Mouse (Mus musculus) c-Kit-positive CD71-positive TER-119-positive erythroid progenitor cells, embryonic 14.5 days (primary cell): ENCODE measurements around the gene Hormad2.

Source experiments
- DNase-seq: peaks from one replicate; pipeline ENCODE4 v3.0.0-alpha.2; 2013; ENCODE audit warnings: low spot score

Hormad2 gene

DNA sequence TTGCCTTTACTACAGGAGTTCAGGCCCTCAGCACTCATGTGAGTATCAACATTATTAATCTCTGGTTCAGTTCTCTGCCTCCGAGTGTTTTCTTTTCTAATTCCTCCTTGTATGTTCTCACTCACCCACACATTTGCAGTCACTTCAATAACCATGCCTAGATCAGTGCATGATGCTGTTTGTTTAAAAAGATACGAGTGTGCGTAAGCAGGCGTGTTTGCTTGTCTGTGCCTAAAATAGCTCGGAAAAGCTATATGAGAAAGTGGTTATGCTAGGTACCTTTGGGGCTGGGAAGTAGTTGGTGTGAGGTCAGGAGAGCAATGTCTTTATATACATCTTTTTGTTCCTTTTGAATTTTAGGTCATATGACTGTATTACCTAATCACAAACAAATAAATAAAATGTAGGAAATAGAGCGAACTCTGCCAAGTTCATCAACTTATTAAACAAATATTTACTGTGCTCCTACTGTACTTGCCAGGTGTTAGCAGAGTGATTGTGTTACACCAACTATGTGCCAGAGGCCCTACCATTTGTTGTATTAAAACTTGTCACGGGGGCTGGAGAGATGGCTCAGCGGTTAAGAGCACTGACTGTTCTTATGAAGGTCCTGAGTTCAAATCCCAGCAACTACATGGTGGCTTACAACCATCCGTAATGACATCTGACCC is 100.7 kb downstream of the Hormad2 start:
- no peak for DNase-seq

DNA sequence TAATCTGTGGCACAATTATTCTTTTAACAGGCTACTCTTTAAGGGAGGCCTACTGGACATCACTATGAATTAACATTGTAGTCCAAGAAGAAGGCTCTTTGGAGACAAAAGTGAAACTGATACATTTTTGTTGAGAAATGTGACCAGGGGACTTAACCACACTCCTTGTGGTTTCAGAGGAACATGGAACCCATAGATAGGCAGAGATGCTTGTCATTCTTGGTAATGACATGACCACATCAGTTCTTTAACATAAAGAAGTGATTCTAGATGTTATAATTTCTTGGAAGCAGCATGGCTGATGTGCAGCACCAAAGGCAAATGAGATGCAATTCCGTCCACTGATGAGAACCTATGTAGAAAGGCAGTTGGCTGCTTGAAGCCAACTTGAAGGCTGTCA is 101.6 kb downstream of the Hormad2 start:
- no peak for DNase-seq

DNA sequence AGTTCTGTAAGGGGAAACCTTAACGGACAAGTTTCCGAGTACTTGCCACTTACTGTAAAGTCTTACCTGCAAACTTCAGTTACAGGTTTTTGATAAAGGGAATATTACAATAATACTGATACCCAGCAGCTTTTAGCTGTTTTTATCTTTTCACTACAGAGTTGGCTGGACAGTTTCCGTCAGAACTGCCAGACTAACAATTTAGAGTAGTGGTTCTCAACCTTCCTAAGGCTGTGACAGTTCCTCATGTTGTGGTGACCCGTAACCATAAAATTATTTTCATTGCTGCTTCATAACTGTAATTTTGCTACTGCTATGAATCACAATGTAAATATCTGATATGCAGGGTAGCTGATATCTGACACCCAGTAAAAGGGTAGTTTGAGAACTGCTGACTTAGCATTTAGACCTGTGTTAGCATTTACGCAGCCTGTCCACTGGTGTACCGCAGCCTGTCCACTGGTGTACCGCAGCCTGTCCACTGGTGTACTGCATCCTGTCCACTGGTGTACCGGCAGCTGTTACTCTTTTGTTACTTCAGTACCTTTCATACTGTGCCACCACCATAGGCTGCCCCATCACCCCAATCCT is 104.1 kb downstream of the Hormad2 start:
- no peak for DNase-seq

DNA sequence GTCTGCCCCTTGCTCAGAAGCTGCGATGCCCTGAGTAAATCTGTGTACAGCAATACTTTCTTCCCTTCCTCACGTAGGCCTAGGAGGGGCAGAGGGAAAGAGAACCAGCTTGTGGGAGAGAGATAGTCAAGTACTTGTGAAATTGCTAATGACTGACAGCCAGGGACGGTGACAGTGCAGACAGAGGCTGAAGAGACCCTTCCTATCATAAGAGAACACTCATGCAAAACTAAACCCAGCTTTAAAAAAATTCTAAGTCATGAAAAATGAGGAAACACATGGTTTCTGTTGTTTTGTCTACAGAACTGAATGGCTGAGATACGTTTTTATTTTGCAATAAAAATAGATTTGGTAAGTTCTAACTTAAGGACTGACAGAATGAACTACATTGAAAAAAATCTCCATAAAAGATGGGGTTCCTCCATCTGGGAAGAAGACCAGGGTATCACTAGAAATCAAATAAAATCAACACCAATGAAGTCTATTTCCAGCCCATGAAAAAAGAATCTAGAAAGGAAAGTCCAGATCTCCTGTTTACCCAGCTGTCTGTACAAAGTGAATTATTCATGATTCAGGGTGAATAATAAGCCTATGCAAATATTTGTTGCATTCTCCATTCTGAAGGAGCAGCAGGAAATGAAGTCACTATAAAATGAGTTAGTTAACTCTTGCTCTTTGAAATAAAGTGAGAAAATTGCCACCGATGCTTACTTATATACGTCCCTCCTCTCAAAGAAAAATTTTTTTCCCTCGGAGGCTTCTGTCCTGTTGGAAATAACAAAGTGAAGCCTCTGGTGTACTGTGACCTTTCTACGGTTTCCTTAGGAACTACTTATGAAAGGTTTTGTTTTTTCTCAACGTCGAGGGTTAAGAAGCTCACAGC is 104.9 kb downstream of the Hormad2 start:
- no peak for DNase-seq

DNA sequence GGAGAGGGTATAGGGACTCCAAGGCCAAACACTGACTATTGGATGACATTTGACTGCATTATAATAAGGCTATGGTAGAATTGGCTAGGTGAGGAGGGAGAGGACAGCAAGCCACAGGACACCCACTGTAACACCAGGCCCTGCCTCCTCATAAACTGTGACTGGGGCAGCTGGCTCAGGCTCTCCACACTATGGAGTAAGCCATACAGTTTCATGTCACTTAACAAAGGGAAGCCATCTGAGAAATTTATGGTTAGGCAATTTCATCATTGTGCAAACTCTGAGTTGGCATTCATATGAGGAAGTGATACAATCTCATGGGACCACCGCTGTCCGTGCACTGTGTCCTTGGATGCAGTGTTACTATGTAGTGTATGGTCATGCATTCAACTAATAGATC is 107.9 kb downstream of the Hormad2 start:
- no peak for DNase-seq

DNA sequence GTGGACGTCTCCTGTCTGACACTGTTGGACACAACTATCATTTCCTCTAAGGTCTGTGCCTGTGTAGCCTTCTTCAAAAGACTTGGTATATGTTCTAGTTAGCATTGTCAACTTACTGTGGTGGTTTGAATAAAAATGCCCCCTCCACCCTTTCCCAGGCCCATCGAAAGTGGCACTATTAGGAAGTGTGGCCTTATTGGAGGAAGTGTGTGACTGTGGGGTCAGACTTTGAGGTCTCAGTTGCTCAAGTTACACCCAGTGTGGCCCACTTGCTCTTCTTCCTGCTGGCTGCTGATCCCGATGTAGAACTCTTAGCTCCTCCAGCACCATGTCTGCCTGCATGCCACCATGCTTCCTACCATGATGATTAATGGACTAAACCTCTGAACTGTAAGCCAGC is 112.7 kb downstream of the Hormad2 start:
- DNase-seq = no peak

DNA sequence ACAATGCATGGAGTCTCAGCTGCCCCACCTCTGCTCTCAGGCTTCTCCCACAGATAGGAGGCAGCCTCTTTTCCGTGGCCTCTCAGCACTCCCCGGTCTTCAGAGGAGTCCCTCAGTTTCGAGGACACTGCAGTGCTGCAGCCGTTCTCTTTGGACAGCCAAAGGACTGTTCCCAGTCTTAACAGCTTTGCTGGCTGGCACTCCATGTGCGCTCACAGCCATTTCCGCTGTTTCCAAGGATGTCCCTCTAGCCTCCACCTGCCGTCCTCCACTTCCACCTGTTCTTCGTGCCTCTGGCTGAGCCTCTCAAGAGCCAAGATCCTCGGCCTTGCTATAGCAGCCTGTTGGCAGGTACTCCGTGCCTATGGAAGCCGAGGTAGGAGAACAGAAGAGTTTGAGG is 117.4 kb downstream of the Hormad2 start:
- no peak for DNase-seq

DNA sequence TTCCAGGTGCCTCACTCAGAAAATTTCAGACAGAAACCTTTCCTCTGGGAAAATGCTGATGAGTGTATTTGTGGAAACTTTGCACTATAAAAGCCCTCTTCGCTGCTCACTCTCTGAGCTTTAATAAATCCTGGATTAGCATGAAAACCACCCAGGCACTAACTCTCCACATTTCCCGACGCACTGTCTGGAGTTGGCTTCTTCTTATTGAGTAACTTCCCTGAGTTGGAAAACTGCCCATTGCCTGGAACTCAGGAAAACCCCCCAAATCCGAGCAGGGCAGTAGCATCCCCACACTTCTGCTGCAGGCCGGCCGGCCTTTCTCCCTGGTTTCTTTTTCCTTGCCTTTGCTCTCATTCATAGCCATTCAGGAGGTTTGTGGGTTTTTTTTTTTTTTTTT is 118.0 kb downstream of the Hormad2 start:
- DNase-seq = no peak

DNA sequence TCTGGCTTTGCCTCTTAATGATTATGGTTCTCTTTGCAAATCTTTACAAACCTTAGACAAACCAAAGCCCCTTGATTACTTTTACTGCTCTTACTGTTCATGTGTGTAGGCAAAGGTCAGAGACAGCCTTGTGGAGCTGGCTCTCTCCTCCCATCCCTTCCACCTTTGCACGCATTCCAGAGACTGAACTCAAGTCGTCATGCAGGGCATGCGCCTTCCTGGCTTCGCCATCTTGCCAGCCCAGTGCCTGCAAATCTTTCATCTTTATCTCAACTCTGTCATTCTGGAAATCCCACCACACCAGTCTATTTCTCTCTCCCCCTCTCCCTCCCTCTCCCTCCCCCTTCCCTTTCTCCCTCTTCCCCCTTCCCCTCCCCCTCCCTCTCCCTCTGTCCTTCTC is 120.0 kb downstream of the Hormad2 start:
- DNase-seq = no peak

DNA sequence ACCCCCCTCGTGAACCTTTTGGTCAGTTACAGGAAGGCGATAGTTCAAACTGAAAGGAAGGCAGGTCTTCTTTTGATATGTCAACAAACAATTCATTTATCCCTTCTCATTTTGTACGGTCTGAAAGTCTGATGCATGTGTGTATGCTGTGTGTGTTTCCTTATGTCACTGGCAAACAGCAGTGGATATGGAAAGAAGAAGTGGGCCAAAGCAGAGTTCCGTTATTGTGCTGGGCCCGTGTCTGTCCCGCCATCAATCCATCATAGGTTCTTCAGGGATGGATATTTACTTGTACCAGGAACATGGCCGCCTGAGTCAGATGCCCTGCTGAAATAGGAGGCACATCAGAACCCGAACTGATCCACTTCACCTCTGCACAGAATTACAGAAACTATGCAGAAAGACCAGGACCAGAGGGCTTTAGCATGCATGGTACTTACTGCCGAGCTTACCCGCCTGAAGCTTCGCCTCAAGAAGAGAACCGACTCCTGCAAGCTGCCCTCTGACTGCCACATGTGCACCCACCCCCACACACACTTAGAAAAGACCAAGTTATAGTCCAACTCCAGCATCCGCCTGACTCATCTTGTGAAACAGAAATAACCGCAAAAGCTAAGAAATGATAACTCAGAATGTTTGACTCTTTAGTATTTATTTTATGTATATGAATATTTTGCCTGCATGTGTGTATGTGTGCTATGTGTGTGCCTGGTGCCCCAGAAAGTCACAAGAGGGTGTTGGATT is 121.5 kb downstream of the Hormad2 start:
- DNase-seq = no peak

DNA sequence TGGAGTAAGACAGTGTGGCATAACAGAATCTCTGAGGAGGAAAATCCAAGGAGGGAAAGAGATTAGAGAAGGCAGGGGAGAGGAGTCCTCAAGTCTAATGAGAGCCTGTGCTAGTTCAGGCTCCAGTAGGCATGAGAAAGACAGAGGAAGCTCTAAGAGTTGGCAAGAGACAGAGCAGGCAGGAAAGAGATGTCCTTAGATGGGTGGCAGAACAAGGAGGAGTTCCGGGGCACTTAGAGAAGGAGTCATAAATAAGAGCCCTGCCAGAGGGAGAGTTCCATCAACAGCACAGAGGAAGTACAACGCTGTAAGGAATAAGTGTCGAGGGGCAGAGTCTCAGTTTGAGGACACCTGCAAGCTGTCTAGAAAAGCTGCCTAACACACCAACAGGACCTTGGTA is 122.9 kb downstream of the Hormad2 start:
- DNase-seq = no peak

DNA sequence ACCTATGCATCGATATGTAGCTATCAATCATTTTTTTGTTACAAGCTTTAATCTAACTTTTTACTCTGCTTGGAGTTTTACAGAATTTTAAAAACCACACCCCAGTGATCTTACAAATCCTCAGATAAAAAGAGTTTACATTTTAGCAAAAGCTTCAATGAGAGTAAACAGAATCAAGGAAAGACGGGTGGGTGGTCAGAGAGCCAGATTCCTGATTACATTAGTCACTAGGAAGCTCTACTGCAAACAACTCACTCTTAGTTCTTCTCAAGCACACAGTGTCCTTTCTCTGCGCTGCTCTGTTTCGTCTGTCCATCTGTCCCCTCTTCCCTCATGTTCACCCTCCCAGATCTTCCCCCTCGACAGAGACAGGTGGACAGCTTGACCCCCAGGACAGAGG is 123.6 kb downstream of the Hormad2 start:
- DNase-seq = no peak

DNA sequence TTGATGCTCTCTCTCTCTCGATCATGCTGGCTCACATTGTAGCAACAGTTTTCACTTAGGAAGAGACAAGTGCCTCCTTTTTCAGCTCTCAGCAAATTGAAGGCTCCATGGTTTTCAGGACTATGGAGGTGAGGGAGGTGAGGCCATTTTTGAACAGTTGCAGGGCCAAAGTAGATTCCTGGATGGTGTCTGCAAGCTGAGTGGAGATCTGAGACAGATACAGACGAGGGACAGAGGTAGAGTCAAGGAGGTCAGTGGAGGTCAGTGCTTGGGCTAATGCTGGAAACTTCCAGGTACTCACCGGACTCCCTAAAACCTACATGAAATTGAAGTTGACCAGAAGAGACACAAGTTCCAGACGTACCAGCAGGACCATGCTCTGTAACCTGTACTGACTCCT is 128.7 kb downstream of the Hormad2 start:
- DNase-seq = no peak

DNA sequence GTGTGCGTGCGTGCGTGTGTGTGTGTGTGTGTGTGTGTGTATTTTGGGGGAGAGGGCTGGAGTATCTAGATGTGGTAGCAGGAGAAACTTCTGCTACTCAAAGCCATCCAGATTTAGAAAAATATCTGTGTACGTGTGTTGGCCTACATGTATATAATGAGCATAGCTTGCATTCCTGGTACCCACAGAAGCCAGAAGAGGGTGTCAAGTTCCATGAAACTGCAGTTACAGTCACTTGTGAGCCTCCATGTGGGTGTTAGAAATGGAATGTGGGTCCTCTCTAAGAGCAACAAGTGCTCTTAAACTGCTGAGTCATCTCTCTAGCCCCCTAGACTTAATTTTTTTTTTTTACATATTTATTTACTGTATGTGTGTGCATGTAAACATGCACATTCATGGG is 130.6 kb downstream of the Hormad2 start:
- no peak for DNase-seq

DNA sequence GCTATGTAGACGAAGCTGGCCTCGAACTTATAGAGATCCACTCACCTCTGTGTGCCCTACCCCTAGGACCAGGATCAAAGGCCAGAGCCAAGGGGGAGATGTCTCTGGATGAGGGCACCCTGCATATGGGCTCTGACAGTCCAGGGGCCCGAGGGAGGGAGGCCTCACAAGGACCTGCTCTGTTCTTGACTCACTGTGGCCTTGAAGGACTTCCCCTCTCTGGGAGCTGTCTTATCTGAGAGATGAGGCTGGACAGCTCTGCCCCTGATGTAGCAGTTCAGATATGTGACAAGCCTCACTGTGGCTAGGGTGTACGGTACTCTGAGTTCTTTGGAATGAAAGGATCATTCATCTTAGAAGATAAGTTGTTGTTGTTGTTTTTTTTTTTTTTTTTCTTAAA is 131.3 kb downstream of the Hormad2 start:
- no peak for DNase-seq

DNA sequence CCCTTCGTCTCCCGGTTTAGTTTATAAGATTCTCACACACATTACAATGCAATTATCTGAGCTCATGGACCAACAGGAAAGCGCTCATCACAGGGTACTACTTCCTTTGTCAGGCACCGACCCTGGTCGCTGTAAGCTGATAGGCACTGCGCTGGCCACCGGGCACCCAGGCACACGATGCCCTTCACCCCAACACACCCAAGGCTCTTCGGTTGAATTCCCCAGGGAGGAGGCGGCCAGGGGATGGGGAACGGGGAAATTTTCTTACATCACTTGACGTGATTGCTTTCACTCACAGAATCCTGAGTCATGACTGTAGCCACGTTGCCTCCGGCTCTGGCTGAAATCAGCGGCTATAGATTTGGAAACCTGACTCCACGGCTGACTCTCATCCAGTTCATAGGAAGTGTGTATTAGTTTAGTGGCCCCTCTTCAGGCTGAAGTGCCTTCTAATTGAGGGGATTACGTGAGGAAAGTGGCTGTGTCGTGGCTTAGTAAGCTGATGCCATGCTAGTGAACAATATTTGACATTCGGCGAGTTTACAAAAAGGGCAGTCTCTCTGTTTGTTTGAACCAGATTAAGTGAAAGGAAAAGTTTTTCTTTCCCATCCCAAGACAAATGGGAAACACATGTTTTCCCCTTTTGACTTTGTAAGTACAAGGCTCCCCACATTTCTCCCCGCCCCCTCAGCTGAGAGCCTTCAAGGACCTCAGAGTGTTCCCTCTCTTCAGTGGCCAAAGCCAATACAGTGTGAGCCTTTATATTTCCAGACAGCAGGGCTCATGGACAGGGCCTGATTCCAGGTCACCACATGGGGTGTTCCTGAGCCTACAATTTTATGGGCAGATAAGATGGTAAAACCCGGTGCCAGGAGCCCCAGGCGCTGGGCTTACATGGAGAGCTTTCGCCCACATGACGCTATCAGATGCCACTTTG is 132.1 kb downstream of the Hormad2 start:
- no peak for DNase-seq

DNA sequence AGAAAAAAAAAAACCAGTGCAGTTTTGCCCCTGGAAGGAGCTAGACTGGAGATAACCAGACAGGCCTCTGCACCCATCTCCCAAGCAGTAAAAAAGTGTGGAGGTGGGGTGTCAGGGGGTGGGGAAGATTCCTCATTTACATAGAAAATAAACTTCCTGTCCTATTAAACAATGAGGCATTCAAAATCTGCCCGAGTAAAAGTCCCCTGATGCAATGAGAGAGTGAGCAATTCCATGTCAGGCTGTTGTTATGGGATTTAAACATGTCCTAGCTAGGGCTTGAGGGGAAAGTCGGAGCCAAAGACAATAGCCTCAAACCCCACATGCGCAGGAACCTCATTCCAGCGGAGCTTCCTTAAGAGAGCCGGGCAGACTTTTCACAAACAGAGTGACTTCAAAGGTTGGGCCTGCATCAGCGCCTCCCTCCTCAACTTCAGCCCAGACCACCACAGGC is 132.8 kb downstream of the Hormad2 start:
- DNase-seq = no peak

DNA sequence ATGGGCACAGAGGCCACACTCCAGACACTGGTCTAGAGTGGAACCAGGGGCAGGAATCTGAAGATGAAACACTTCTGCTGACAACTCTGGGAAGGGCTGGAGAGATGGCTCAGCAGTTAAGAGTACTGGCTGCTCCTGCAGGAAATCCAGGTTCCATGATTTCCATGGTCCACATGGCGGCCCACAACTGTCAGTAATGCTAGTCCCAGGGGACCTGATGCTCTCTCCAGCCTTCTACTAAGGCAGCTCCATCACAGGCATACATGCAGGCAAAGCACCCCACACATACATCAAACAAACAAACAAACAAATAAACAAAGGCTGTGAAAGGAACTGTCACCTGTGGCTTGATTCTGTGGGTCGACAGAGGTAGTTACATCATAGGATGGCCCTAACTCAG is 134.8 kb downstream of the Hormad2 start:
- DNase-seq = no peak

DNA sequence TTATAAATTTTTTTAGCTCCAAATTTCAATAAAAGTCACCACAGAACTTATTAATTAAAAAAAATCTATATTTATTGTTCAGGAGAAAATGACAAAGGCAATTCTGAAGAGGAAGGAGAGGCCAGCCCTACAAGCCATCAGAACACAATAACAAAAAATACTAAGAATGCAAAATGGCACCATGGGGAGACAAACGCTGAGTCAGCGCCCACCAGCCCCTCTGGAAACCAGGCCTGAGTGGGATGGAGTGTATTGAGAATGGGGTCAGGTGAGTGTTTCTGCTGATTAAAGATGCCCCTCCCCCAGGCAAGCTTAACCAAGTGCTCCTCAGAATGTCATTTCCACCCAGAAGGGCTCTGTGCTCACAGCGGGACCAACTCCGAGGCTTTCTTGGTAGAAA is 135.8 kb downstream of the Hormad2 start:
- no peak for DNase-seq

DNA sequence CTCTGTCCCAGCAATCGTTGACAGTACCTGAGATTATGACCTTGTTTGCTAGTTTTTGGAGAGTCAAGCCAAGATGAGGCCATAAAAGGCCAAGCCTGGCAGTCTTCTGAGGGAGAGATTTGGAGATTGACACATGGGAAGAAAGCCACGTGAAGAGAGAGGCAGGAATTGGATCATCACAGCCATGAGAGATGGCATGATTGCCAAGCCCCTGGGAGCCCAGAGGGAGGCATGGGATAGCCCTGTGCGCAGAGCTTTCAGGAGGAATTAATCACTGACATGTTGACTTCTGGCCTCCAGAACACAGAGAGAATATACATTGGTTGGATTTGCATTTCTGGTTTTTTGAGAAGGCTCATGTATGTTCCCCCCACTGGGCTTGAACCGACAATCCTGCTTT is 136.7 kb downstream of the Hormad2 start:
- no peak for DNase-seq

DNA sequence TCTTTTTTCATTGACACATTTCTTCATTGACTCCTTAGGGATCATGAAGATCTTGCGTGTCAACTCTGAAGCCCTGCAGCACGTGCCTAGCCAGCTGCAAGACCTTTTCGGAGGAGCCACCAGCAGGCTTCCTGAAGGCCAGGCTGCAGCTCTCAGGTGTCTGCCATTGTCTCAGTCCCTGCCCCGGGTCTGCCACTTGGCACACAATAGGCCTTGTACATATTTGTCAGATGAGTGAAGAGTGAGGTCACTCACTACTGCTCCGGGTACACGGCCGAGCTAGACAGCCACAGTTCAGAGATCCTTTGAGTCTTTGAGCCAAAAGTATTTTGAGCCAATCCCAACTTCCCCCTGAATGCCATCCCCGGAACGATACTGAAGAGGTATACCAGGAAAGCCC is 137.9 kb downstream of the Hormad2 start:
- DNase-seq = no peak
